In genomic region chr13:74563483-74564330, GRCm38 (mm10) we compare ENCODE assay signal across 8 mouse cellular contexts.
DNase-seq lines count a peak whose midpoint lies in the region; ATAC-seq and TF ChIP-seq lines count a peak whose summit lies in the region.
"Not testable (repeated sequence)": the region's sequence is repeated elsewhere in the genome, so short reads cannot be mapped to it uniquely, and the experiment has no call there.

No protein-coding gene starts in this region.

- TF ChIP-seq CTCF in G1E (IDR thresholded peaks at IDR 0.05; ENCODE audit: low read depth, low read length); layer of hippocampus, adult 2 months (conservative IDR thresholded peaks at IDR 0.05); lung, embryonic 14.5 days (IDR thresholded peaks at IDR 0.05; ENCODE audit: low read depth); olfactory bulb, adult 2 months (IDR thresholded peaks at IDR 0.05; ENCODE audit: insufficient read depth, low read depth, low read length); thymus, adult 2 months (IDR thresholded peaks at IDR 0.05; ENCODE audit: borderline replicate concordance, control insufficient read depth, extremely low read depth, insufficient read depth, low read length, poor library complexity): not testable (repeated sequence)

- H3K4me2 ChIP-seq in forebrain, embryonic 16.5 days (ENCODE audit: low read length): peak overlapping the region; percentile 63
- peak overlapping the region; percentile 59 for H3K4me2 ChIP-seq in lung, embryonic 14.5 days

- not testable (repeated sequence) for TF ChIP-seq POLR2A in olfactory bulb, adult 2 months (IDR thresholded peaks at IDR 0.05; ENCODE audit: insufficient read depth, low read depth, low read length); thymus, adult 2 months (IDR thresholded peaks at IDR 0.05; ENCODE audit: control insufficient read depth, extremely low read depth, insufficient read depth, low read length, poor library complexity)

- peak overlapping the region; percentile 73 for H3K4me3 ChIP-seq in G1E (ENCODE audit: low read depth, low read length)
- H3K4me3 ChIP-seq in forebrain, embryonic 16.5 days (replicated peaks; ENCODE audit: low read length): peak overlapping the region; percentile 65
- peak overlapping the region; percentile 65 for H3K4me3 ChIP-seq in layer of hippocampus, adult 2 months
- peak overlapping the region; percentile 53 for H3K4me3 ChIP-seq in lung, embryonic 14.5 days (ENCODE audit: low read depth, low read length)
- H3K4me3 ChIP-seq in olfactory bulb, adult 2 months (ENCODE audit: insufficient read depth, low read depth, low read length): peak overlapping the region; percentile 92
- peak overlapping the region; percentile 81 for H3K4me3 ChIP-seq in thymus, adult 2 months (ENCODE audit: control insufficient read depth, insufficient read depth, low read length)

- peak; percentile 95 for ATAC-seq in G1E (ENCODE audit: extremely low read depth, insufficient number of reproducible peaks, low FRiP score, poor library complexity, severe bottlenecking)
- peak; percentile 100 for ATAC-seq in forebrain, embryonic 16.5 days
- ATAC-seq in lung, embryonic 14.5 days (ENCODE audit: insufficient read depth): peak; percentile 99

- H3K9me3 ChIP-seq in G1E (replicated peaks); forebrain, embryonic 16.5 days (ENCODE audit: control insufficient read depth, low read length); lung, embryonic 14.5 days (ENCODE audit: low read depth, low read length): not testable (repeated sequence)

- peak; percentile 50 for DNase-seq in G1E (ENCODE audit: low spot score)
- DNase-seq in cerebellum, adult 18-20 months: peak; percentile 62 to 72
- DNase-seq in heart, postnatal 36 days: peak; percentile 72 to 78
- peak; percentile 72 to 86 for DNase-seq in layer of hippocampus, adult 2 months (ENCODE audit: low spot score in 2 of 2)
- DNase-seq in lung, embryonic 14.5 days: peak; percentile 89
- peak; percentile 76 for DNase-seq in thymus, adult 2 months

- H3K36me3 ChIP-seq in G1E (replicated peaks); forebrain, embryonic 16.5 days (ENCODE audit: control insufficient read depth, insufficient read depth); lung, embryonic 14.5 days (ENCODE audit: insufficient read depth); thymus, adult 2 months (ENCODE audit: control insufficient read depth, insufficient read depth, low read length): not testable (repeated sequence)

- not testable (repeated sequence) for H3K4me1 ChIP-seq in G1E (ENCODE audit: insufficient read depth, low read depth, low read length); forebrain, embryonic 16.5 days (replicated peaks; ENCODE audit: control insufficient read depth, insufficient read depth, low read length); lung, embryonic 14.5 days (ENCODE audit: insufficient read depth); olfactory bulb, adult 2 months (ENCODE audit: control insufficient read depth, insufficient read depth, low read length); thymus, adult 2 months (replicated peaks; ENCODE audit: control insufficient read depth, insufficient read depth, low read length)

- H3K27me3 ChIP-seq in G1E (ENCODE audit: insufficient read depth, low read length); forebrain, embryonic 16.5 days (replicated peaks; ENCODE audit: control insufficient read depth, insufficient read depth, low read length); lung, embryonic 14.5 days (ENCODE audit: insufficient read depth, low read length); thymus, adult 2 months (ENCODE audit: control insufficient read depth, insufficient read depth, low read length): not testable (repeated sequence)

- H3K27ac ChIP-seq in forebrain, embryonic 16.5 days (ENCODE audit: low read length): peak overlapping the region; percentile 60
- H3K27ac ChIP-seq in layer of hippocampus, adult 2 months: peak overlapping the region; percentile 83
- peak overlapping the region; percentile 87 for H3K27ac ChIP-seq in lung, embryonic 14.5 days (ENCODE audit: low read depth)
- H3K27ac ChIP-seq in olfactory bulb, adult 2 months (ENCODE audit: insufficient read depth, low read depth, low read length): peak overlapping the region; percentile 86
- peak overlapping the region; percentile 88 for H3K27ac ChIP-seq in thymus, adult 2 months (ENCODE audit: control insufficient read depth, insufficient read depth, low read length)

- 2% methylated on average over 27 of the region's 27 CpGs for WGBS in forebrain, embryonic 16.5 days
- 2% methylated on average over 27 of the region's 27 CpGs for WGBS in lung, embryonic 14.5 days
- WGBS in olfactory bulb, adult 2 months: 2% methylated on average over 27 of the region's 27 CpGs
- WGBS in thymus, adult 2 months: 2% methylated on average over 27 of the region's 27 CpGs

- intact Hi-C loops in heart, postnatal 36 days (cut with DNase I): loop anchor here (10.0 kb wide), 1 partner anchor 51 kb away; no protein-coding TSS in a partner anchor

- peak overlapping the region; percentile 62 for H3K9ac ChIP-seq in forebrain, embryonic 16.5 days (replicated peaks; ENCODE audit: low read depth, low read length)
- peak overlapping the region; percentile 61 for H3K9ac ChIP-seq in lung, embryonic 14.5 days

Comparison
In these comparisons a context has a peak if more than half of its experiments do, and no peak if none do; other contexts are left out.
1. Peak in every context shown above with its lines: DNase-seq, ATAC-seq, H3K4me3 ChIP-seq and H3K27ac ChIP-seq.